Mouse (Mus musculus): ENCODE results near the gene Olfr324.

DNA sequence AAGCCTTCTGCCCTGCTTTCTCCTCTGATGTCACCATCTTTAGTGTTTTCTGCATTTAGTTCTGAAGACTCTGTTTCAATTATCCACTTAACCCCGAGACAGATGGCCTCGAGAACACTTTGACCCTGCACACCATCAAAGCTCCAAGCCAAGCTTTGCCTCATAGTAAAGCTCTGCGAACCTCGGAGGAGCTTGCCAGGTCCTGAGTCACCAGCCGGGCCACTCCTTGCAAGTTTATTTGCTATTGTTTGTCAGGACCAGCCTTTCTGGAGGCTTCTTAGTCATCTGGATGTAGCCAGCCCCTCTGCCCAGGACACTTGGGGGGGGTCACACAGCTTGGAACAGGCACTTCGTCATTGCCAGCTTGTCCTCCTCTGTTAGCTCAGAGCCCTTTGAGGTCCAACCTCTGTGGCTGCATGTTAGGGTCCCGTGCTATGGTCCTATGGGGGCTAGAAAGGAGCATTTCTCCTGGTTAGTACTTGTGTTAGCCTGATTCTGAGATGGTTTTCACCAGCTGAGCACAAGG is 43.3 kb downstream of the Olfr324 start:
- TF ChIP-seq POLR2A (IDR thresholded peaks at IDR 0.05; ENCODE audit: insufficient read length, low read depth) (no peak), TCF12 (IDR thresholded peaks at IDR 0.05; ENCODE audit: insufficient read depth, poor library complexity, severe bottlenecking) (no peak), MYOD1 (IDR thresholded peaks at IDR 0.05; ENCODE audit: control insufficient read depth in 1 of 3, insufficient read length in 2 of 3, low read depth in 2 of 3) (no peak), MAX (IDR thresholded peaks at IDR 0.05; ENCODE audit: low read depth) (no peak), USF1 (IDR thresholded peaks at IDR 0.05; ENCODE audit: low read depth) (no peak), POLR2AphosphoS2 (IDR thresholded peaks at IDR 0.05; ENCODE audit: insufficient read length, low read depth) (no peak), REST (IDR thresholded peaks at IDR 0.05; ENCODE audit: insufficient read depth, insufficient read length) (no peak), E2F4 (IDR thresholded peaks at IDR 0.05; ENCODE audit: insufficient read depth) (no peak), TCF3 (IDR thresholded peaks at IDR 0.05; ENCODE audit: insufficient read length, low read depth) (no peak), SRF (IDR thresholded peaks at IDR 0.05; ENCODE audit: control insufficient read depth, insufficient read length, low read depth) (no peak)
